Mouse (Mus musculus) neural tube, embryonic 14.5 days (tissue): ENCODE data around the gene Npas2. TPM values are rescaled to one million over a fixed set of nuclear protein-coding genes. Genes with fewer than 3 reads are reported as not detected.
A peak's percentile ranks its signal among the peaks of the same experiment; 100 is the strongest.

ENCODE experiments used
- ATAC-seq: fragments of 200-750 bp; cut with Nextera tagmentation; 2 replicates; pipeline ENCODE4 v1.8.0; 2017; ENCODE audit warnings: low read depth, mild to moderate bottlenecking, moderate TSS enrichment, moderate library complexity
- H3K27ac ChIP-seq: fragments of 300-500 bp; sonication (generic); 2 replicates; pipeline ENCODE4 v1.5.1; 2014; ENCODE audit warnings: low read depth, mild to moderate bottlenecking, control low read depth, low read length, moderate library complexity, mixed read lengths
- H3K27me3 ChIP-seq: fragments of 300-500 bp; sonication (generic); 2 replicates; pipeline ENCODE4 v1.6.1; 2014; ENCODE audit warnings: low read length; ENCODE audit not compliant: control insufficient read depth, insufficient read depth
- H3K36me3 ChIP-seq: fragments of 300-500 bp; sonication (generic); 2 replicates; pipeline ENCODE4 v1.6.1; 2014; ENCODE audit warnings: low read length, mixed read lengths; ENCODE audit not compliant: control insufficient read depth, insufficient read depth
- H3K4me1 ChIP-seq: fragments of 300-500 bp; sonication (generic); 2 replicates; pipeline ENCODE4 v1.6.1; 2014; ENCODE audit warnings: low read length; ENCODE audit not compliant: control insufficient read depth, insufficient read depth
- H3K4me2 ChIP-seq: fragments of 300-500 bp; sonication (generic); 2 replicates; pipeline ENCODE4 v1.6.1; 2014; ENCODE audit warnings: mild to moderate bottlenecking, low read depth, low read length, control low read depth
- H3K4me3 ChIP-seq: fragments of 300-500 bp; sonication (generic); 2 replicates; pipeline ENCODE4 v1.5.1; 2014; ENCODE audit warnings: low read depth, low read length, control low read depth, mixed read lengths
- H3K9ac ChIP-seq: fragments of 300-500 bp; sonication (generic); replicated peaks from 2 replicates; pipeline ENCODE4 v1.6.1; 2014; ENCODE audit warnings: low read depth, mild to moderate bottlenecking, control low read depth, low read length, mixed read lengths
- H3K9me3 ChIP-seq: fragments of 300-500 bp; sonication (generic); 2 replicates; pipeline ENCODE4 v1.6.1; 2016; ENCODE audit warnings: low read length; ENCODE audit not compliant: control insufficient read depth
- WGBS: fragments of 180-500 bp; shearing (Covaris S2); extraction: QIAGEN DNeasy Blood & Tissue Kit; methylation state at CpG from one replicate; pipeline ENCODE4 v1.1.7; 2014; 5-methylcytosine and 5-hydroxymethylcytosine counted together
- polyA plus RNA-seq: library from polyadenylated mRNA; unstranded; fragments of >200 nt; fragmentation: Nextera tagmentation; extraction: Ambion mirVana; gene quantifications from 2 replicates; pipeline ENCODE4 v1.2.1, GENCODE M21; 2014

Npas2 gene
- polyA plus RNA-seq, 1 experiment from 2014 or later: 1.8 TPM

DNA sequence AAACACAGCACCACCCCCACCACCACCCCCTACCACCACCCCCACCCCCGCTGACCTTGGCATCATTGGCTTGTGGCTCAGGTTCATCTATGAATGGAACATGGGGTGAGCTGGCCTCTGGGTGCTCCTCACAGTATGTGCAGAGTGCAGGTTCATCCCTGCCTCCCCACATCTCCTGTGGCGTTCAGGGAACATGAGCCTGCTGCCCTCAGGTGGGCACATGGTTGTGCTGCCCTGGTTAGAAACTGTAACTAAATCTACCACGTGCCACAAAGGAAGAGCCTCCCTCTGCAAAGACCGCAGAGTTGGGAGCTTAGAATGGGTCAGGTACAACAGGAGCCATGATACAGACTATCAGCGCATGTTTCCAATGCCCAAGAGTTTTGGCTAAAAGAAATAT lies 149.7 kb downstream of the Npas2 start:
- no peak overlapping the region for H3K4me2 ChIP-seq
- H3K27me3 ChIP-seq: no peaks in the 10 kb centered on the region
- H3K27ac ChIP-seq: no peak overlapping the region
- no peaks in the 10 kb centered on the region for H3K36me3 ChIP-seq
- no peaks in the 10 kb centered on the region for H3K4me1 ChIP-seq
- no peak overlapping the region for H3K4me3 ChIP-seq
- H3K9ac ChIP-seq: no peak overlapping the region
- H3K9me3 ChIP-seq: no peaks in the 10 kb centered on the region
- no peak for ATAC-seq
- WGBS: 85% methylated on average over 5 of the region's 5 CpGs

DNA sequence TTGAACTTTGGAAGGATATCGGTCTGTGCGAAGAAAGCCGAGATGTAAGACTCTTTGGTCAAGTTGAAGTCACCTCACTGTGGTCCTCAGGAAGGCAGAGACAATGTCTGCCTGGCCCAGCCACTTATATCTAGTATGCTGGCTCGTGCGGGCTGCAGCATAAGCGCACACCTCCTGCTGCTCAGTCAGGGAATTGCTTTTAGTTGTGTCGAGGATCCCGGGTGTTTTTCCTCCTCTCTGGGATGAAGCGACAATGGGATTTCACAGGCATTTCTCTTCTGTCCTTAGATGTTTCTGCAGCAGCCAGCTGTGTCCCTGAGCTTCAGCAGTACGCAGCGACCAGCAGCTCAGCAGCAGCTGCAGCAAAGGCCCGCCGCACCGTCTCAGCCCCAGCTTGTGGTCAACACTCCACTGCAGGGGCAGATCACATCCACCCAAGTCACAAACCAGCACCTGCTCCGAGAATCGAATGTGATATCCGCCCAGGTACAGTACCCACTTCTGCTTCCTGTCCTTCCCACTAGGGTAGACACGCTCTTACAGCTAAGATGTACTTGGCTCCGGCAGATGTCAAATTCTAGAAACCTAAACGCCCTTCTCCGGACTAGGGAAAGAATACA lies 151.6 kb downstream of the Npas2 start:
- Histone ChIP-seq H3K4me1 (no peaks in the 10 kb centered on the region), H3K27me3 (no peaks in the 10 kb centered on the region), H3K4me2 (no peak overlapping the region), H3K36me3 (no peaks in the 10 kb centered on the region), H3K4me3 (no peak overlapping the region), H3K27ac (no peak overlapping the region), H3K9me3 (no peaks in the 10 kb centered on the region), H3K9ac (no peak overlapping the region)
- ATAC-seq: no peak
- WGBS: 67% methylated on average over 21 of the region's 21 CpGs

DNA sequence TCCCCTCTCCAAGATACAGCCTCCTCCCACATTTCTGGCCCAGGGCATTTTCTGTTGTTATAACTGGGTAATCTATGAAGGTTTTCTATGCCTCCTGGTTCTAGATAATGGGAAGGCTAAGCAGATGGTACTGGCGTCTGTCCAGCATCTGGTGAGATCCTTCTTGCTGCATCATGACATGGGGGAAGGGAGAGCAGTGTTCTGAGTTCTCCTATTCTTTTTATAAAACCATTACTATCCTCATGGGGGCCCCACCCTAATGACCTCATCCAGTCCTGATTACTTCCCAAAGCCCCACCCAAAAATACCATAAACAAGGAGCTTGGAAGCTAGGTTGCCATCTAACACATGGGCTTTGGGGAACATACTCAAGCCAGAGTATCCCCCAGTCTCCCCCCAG lies 155.5 kb downstream of the Npas2 start:
- Histone ChIP-seq H3K27ac (no peak overlapping the region), H3K4me2 (no peak overlapping the region), H3K9me3 (no peaks in the 10 kb centered on the region), H3K4me3 (no peak overlapping the region), H3K4me1 (no peaks in the 10 kb centered on the region), H3K36me3 (no peaks in the 10 kb centered on the region), H3K9ac (no peak overlapping the region), H3K27me3 (no peaks in the 10 kb centered on the region)
- 56% methylated on average over 1 of the region's 1 CpGs for WGBS
- no peak for ATAC-seq

DNA sequence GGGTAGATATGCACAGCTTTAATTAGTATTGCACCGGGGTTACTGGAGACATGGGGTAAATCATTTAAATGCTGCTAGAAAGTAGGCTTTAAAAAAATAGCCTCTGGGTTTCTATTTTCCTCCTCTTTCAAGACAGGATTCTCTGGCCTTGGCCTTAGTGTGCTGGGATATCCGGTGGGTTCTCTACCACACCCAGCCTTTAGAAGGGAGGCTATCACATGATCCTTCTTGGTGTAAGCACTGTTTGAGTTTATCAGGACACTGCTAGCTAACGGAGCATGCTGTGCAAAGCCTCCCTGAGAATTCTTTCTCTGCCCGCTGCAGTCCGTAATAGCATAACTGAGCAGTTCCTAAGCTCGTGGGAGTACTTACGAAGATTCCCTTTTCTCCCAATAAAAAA lies 155.9 kb downstream of the Npas2 start:
- no peaks in the 10 kb centered on the region for H3K4me1 ChIP-seq
- no peaks in the 10 kb centered on the region for H3K27me3 ChIP-seq
- no peaks in the 10 kb centered on the region for H3K36me3 ChIP-seq
- H3K4me3 ChIP-seq: no peak overlapping the region
- H3K27ac ChIP-seq: no peak overlapping the region
- H3K9ac ChIP-seq: no peak overlapping the region
- no peak overlapping the region for H3K4me2 ChIP-seq
- 78% methylated on average over 7 of the region's 7 CpGs for WGBS
- no peaks in the 10 kb centered on the region for H3K9me3 ChIP-seq
- ATAC-seq: no peak

DNA sequence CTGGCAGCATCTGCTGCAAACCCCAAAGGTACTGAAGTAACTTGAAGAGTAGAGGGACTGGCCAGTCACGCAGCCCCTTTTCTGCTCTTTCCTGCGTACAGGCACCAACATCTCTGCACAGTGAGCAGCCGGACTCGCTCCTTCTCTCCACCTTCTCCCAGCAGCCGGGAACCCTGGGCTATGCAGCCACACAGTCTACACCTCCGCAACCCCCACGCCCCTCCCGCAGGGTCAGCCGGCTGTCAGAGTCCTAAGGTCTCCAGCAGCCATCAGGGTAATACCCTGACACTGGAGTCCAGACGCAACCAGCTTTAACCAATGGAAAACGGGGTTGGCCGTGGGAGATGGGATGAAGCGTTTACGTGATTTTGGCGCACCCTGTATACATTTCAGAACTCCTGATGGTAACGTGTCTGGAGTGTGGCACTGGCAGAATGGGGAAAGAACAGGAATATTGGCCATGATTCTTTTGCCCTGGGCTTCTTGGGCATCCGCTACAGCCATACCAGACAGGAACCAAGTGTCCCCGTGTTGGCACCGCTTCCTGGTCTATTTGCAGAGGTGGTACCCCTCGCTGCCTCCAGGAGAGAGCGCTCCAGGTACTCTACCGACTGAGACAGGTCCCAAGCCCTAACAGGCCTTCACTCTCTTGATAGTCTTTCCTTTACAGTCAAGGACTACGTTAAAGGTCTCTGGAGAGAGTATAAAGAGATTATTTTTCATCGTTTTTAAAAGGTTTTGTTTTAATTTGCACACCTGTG lies 168.4 kb downstream of the Npas2 start:
- peak overlapping the region; percentile 41 for H3K4me2 ChIP-seq
- no peaks in the 10 kb centered on the region for H3K27me3 ChIP-seq
- H3K36me3 ChIP-seq: no peaks in the 10 kb centered on the region
- no peaks in the 10 kb centered on the region for H3K9me3 ChIP-seq
- 0 out of 2 replicates have a peak, but pooled peaks have one; percentile 49 for ATAC-seq
- 33% methylated on average over 24 of the region's 24 CpGs for WGBS
- peaks cover 3% of the 10 kb centered on the region; the same call in 1 of the 2 replicates for H3K4me1 ChIP-seq
- H3K9ac ChIP-seq: 0 out of 2 replicates have a peak overlapping the region, but pooled peaks have one; percentile 11
- H3K27ac ChIP-seq: no peak overlapping the region
- H3K4me3 ChIP-seq: no peak overlapping the region

DNA sequence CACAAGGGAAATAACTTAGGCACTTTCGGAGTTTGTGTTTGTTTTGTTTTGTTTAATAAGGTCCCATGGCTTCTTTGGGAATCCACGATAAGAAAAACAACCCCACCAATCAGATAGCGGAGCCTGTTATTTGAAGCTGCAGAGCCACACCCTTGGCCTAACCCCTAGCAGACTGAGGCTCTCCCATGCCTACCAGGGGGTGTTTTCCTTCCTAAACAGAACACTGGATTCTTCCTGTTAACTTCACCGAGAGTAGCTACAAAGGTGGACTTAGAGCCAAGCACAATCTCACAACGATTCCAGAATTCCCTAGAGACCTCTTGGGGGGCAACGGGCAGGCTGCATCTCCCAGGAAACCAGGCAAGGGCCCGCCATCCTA lies 169.0 kb downstream of the Npas2 start:
- peaks cover 5% of the 10 kb centered on the region; the same call in 1 of the 2 replicates for H3K4me1 ChIP-seq
- WGBS: 58% methylated on average over 7 of the region's 7 CpGs
- no peak for ATAC-seq
- H3K4me2 ChIP-seq: no peak overlapping the region
- no peaks in the 10 kb centered on the region for H3K36me3 ChIP-seq
- no peak overlapping the region for H3K4me3 ChIP-seq
- no peak overlapping the region for H3K27ac ChIP-seq
- no peaks in the 10 kb centered on the region for H3K27me3 ChIP-seq
- no peak overlapping the region for H3K9ac ChIP-seq
- H3K9me3 ChIP-seq: no peaks in the 10 kb centered on the region

DNA sequence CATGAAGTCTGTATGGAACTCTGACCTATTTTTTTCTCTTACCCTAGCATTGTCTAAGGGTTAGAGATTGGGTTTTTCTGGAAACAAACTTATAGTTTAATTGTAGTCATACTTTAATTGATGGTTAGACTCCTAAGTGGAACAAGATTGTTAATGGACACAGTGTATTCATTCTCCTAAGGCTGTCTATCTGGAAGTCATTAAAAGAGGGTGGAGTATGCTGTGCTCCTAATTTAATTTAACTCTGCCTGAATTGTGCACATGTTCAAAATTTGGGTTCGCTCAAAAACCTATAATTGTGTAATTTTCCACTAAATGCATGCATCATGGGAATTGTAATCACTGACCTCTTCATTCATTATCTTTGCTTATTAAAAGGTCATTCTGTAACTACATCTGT lies 172.0 kb downstream of the Npas2 start:
- H3K4me3 ChIP-seq: no peak overlapping the region
- H3K4me1 ChIP-seq: peaks cover 15% of the 10 kb centered on the region; the same call in 1 of the 2 replicates
- H3K36me3 ChIP-seq: peaks cover 6% of the 10 kb centered on the region; the same call in 1 of the 2 replicates
- no peak overlapping the region for H3K9ac ChIP-seq
- no peaks in the 10 kb centered on the region for H3K27me3 ChIP-seq
- H3K4me2 ChIP-seq: no peak overlapping the region
- WGBS: 78% methylated on average over 1 of the region's 1 CpGs
- ATAC-seq: no peak
- H3K27ac ChIP-seq: no peak overlapping the region
- no peaks in the 10 kb centered on the region for H3K9me3 ChIP-seq

DNA sequence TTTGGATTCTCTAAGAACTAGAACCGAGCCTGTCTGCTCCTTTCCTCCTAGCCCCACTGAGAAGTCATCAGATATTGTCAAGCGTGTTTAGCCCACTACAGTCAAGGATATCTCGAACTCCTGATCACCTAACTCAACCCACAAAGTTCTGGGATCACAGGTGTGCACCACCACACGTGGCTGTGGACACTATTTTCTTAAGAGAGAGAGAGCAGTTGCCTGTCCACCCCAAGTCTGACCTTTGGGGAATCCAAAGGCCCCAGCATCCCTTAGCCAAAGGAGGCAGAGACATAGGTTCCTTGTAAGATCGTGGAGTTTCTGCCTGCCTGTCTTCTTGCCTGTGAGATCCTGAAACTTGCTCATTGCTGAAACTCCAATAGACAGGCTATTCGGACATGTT lies 173.5 kb downstream of the Npas2 start:
- Histone ChIP-seq H3K9me3 (no peaks in the 10 kb centered on the region), H3K9ac (peak overlapping the region; percentile 76), H3K36me3 (peaks cover 20% of the 10 kb centered on the region), H3K27ac (peak overlapping the region; percentile 75), H3K4me2 (peak overlapping the region; percentile 70), H3K4me3 (peak overlapping the region; percentile 81), H3K4me1 (peaks cover 15% of the 10 kb centered on the region; the same call in 1 of the 2 replicates), H3K27me3 (no peaks in the 10 kb centered on the region)
- peak; percentile 18; the same call in 1 of the 2 replicates for ATAC-seq
- 28% methylated on average over 6 of the region's 6 CpGs for WGBS

DNA sequence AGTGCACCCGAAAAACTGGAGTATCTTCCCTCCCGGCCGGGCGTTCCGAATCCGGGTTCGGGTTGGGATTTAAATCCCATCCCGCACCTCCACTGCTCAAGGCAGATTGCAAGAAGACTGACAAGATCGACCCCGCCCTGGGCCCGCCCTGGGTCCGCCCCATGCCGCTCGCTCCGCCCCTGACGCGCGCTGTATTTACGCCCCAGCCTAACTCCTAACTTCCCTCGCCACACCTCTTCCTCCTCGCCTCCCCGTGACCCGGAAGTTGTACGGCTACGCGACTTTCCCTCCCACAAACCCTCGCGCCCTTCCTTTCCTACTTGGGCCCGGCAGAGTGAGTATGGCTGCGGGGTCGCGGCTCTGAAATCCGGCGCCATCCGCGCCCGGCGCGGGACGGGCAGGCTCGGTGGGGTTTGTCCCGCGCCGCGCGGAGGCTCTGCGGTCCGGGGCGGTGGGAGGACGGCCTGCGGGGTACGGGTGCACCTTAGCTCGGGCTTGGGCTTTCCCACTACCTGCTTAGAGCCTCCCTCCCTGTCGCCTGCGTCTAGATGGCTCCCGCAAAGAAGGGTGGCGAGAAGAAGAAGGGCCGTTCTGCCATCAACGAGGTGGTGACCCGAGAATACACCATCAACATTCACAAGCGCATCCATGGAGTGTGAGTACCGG lies 174.2 kb downstream of the Npas2 start, which contains the start of gene Rpl31:
TSS of gene Rpl31 (plus strand) at position 242 of the 666 bp plus-strand sequence.
- peak; percentile 99 for ATAC-seq
- Histone ChIP-seq H3K4me2 (peak within 1 kb of the TSS; percentile 77), H3K4me1 (peaks cover 15% of the 10 kb centered on the region; the same call in 1 of the 2 replicates), H3K36me3 (peaks cover 27% of the 10 kb centered on the region), H3K27me3 (no peaks in the 10 kb centered on the region), H3K4me3 (peak within 1 kb of the TSS; percentile 81), H3K9me3 (no peaks in the 10 kb centered on the region), H3K27ac (peak within 1 kb of the TSS; percentile 88), H3K9ac (peak within 1 kb of the TSS; percentile 93)
- WGBS: under 1% methylated on average over 62 of the region's 62 CpGs
